Mouse (Mus musculus): ENCODE results near the gene Fzd2. TPM values are rescaled to one million over a fixed set of nuclear protein-coding genes. Genes with fewer than 3 reads are reported as not detected.

Fzd2 gene
- polyA plus RNA-seq, 1 experiment from 2014 or later, result 27.8 TPM

- Histone ChIP-seq H3K4me1 (replicated peaks; ENCODE audit: control insufficient read depth, insufficient read depth, low read length) (no peaks in the 10 kb centered on the region), H3K36me3 (ENCODE audit: control insufficient read depth, insufficient read depth, low read length) (no peaks in the 10 kb centered on the region), H3K27me3 (ENCODE audit: control insufficient read depth, insufficient read depth, low read depth, low read length) (no peaks in the 10 kb centered on the region), H3K27ac (ENCODE audit: low read length) (no peak overlapping the region), H3K9ac (ENCODE audit: low read length) (no peak overlapping the region), H3K4me3 (ENCODE audit: low read length) (no peak overlapping the region), H3K9me3 (ENCODE audit: control insufficient read depth, low read length) (no peaks in the 10 kb centered on the region), H3K4me2 (ENCODE audit: low read depth, low read length) (no peak overlapping the region)
- 82% methylated on average over 6 of the region's 6 CpGs for WGBS
- no peak for ATAC-seq (ENCODE audit: low read depth)
Measured at GRCm38 (mm10) chr11:102567157-102567556, 37.0 kb upstream of the Fzd2 start.

- no peaks in the 10 kb centered on the region for H3K27me3 ChIP-seq (ENCODE audit: control insufficient read depth, insufficient read depth, low read depth, low read length)
- no peaks in the 10 kb centered on the region for H3K4me1 ChIP-seq (replicated peaks; ENCODE audit: control insufficient read depth, insufficient read depth, low read length)
- 97% methylated on average over 15 of the region's 15 CpGs for WGBS
- no peak overlapping the region for H3K4me3 ChIP-seq (ENCODE audit: low read length)
- no peaks in the 10 kb centered on the region for H3K36me3 ChIP-seq (ENCODE audit: control insufficient read depth, insufficient read depth, low read length)
- H3K9ac ChIP-seq (ENCODE audit: low read length), result no peak overlapping the region
- no peak for ATAC-seq (ENCODE audit: low read depth)
- H3K27ac ChIP-seq (ENCODE audit: low read length), result no peak overlapping the region
- no peak overlapping the region for H3K4me2 ChIP-seq (ENCODE audit: low read depth, low read length)
- no peaks in the 10 kb centered on the region for H3K9me3 ChIP-seq (ENCODE audit: control insufficient read depth, low read length)
Measured at GRCm38 (mm10) chr11:102567723-102568122, 36.5 kb upstream of the Fzd2 start.

GRCm38 (mm10) chr11:102568191-102568590 lies 36.0 kb upstream of the Fzd2 start:
- no peaks in the 10 kb centered on the region for H3K9me3 ChIP-seq (ENCODE audit: control insufficient read depth, low read length)
- no peak overlapping the region for H3K27ac ChIP-seq (ENCODE audit: low read length)
- no peaks in the 10 kb centered on the region for H3K36me3 ChIP-seq (ENCODE audit: control insufficient read depth, insufficient read depth, low read length)
- no peaks in the 10 kb centered on the region for H3K27me3 ChIP-seq (ENCODE audit: control insufficient read depth, insufficient read depth, low read depth, low read length)
- 75% methylated on average over 12 of the region's 12 CpGs for WGBS
- no peak overlapping the region for H3K4me3 ChIP-seq (ENCODE audit: low read length)
- no peak overlapping the region for H3K9ac ChIP-seq (ENCODE audit: low read length)
- H3K4me1 ChIP-seq (replicated peaks; ENCODE audit: control insufficient read depth, insufficient read depth, low read length), result no peaks in the 10 kb centered on the region
- no peak for ATAC-seq (ENCODE audit: low read depth)
- no peak overlapping the region for H3K4me2 ChIP-seq (ENCODE audit: low read depth, low read length)

- Histone ChIP-seq H3K9me3 (ENCODE audit: control insufficient read depth, low read length) (no peaks in the 10 kb centered on the region), H3K4me2 (ENCODE audit: low read depth, low read length) (no peak overlapping the region), H3K27ac (ENCODE audit: low read length) (no peak overlapping the region), H3K9ac (ENCODE audit: low read length) (no peak overlapping the region), H3K4me1 (replicated peaks; ENCODE audit: control insufficient read depth, insufficient read depth, low read length) (peaks cover 2% of the 10 kb centered on the region; the same call in 1 of the 2 replicates), H3K36me3 (ENCODE audit: control insufficient read depth, insufficient read depth, low read length) (no peaks in the 10 kb centered on the region), H3K4me3 (ENCODE audit: low read length) (no peak overlapping the region), H3K27me3 (ENCODE audit: control insufficient read depth, insufficient read depth, low read depth, low read length) (no peaks in the 10 kb centered on the region)
- ATAC-seq (ENCODE audit: low read depth), result no peak
- WGBS, result 64% methylated on average over 7 of the region's 7 CpGs
Measured at GRCm38 (mm10) chr11:102568756-102569377, 35.3 kb upstream of the Fzd2 start.

GRCm38 (mm10) chr11:102572866-102573663 lies 31.1 kb upstream of the Fzd2 start:
- Histone ChIP-seq H3K4me3 (ENCODE audit: low read length) (peak overlapping the region; percentile 50), H3K9ac (ENCODE audit: low read length) (peak overlapping the region; percentile 65), H3K4me2 (ENCODE audit: low read depth, low read length) (peak overlapping the region; percentile 66), H3K4me1 (replicated peaks; ENCODE audit: control insufficient read depth, insufficient read depth, low read length) (peaks cover 6% of the 10 kb centered on the region; the same call in 1 of the 2 replicates), H3K9me3 (ENCODE audit: control insufficient read depth, low read length) (no peaks in the 10 kb centered on the region), H3K36me3 (ENCODE audit: control insufficient read depth, insufficient read depth, low read length) (no peaks in the 10 kb centered on the region), H3K27me3 (ENCODE audit: control insufficient read depth, insufficient read depth, low read depth, low read length) (no peaks in the 10 kb centered on the region), H3K27ac (ENCODE audit: low read length) (peak overlapping the region; percentile 47)
- ATAC-seq (ENCODE audit: low read depth), result peak; percentile 88
- 13% methylated on average over 18 of the region's 18 CpGs for WGBS

GRCm38 (mm10) chr11:102575034-102575433 lies 29.2 kb upstream of the Fzd2 start:
- H3K36me3 ChIP-seq (ENCODE audit: control insufficient read depth, insufficient read depth, low read length), result no peaks in the 10 kb centered on the region
- H3K9me3 ChIP-seq (ENCODE audit: control insufficient read depth, low read length), result no peaks in the 10 kb centered on the region
- 76% methylated on average over 1 of the region's 1 CpGs for WGBS
- no peak overlapping the region for H3K27ac ChIP-seq (ENCODE audit: low read length)
- no peak overlapping the region for H3K9ac ChIP-seq (ENCODE audit: low read length)
- no peak overlapping the region for H3K4me2 ChIP-seq (ENCODE audit: low read depth, low read length)
- peaks cover 16% of the 10 kb centered on the region for H3K4me1 ChIP-seq (replicated peaks; ENCODE audit: control insufficient read depth, insufficient read depth, low read length)
- no peak overlapping the region for H3K4me3 ChIP-seq (ENCODE audit: low read length)
- ATAC-seq (ENCODE audit: low read depth), result no peak
- no peaks in the 10 kb centered on the region for H3K27me3 ChIP-seq (ENCODE audit: control insufficient read depth, insufficient read depth, low read depth, low read length)

- Histone ChIP-seq H3K9me3 (ENCODE audit: control insufficient read depth, low read length) (no peaks in the 10 kb centered on the region), H3K4me1 (replicated peaks; ENCODE audit: control insufficient read depth, insufficient read depth, low read length) (peaks cover 20% of the 10 kb centered on the region)
- ATAC-seq (ENCODE audit: low read depth), result no peak
Measured at GRCm38 (mm10) chr11:102576050-102576754, 28.0 kb upstream of the Fzd2 start.

GRCm38 (mm10) chr11:102578341-102579118 lies 25.7 kb upstream of the Fzd2 start:
- Histone ChIP-seq H3K4me1 (replicated peaks; ENCODE audit: control insufficient read depth, insufficient read depth, low read length) (peaks cover 36% of the 10 kb centered on the region), H3K36me3 (ENCODE audit: control insufficient read depth, insufficient read depth, low read length) (no peaks in the 10 kb centered on the region), H3K4me3 (ENCODE audit: low read length) (peak overlapping the region; percentile 52), H3K27me3 (ENCODE audit: control insufficient read depth, insufficient read depth, low read depth, low read length) (no peaks in the 10 kb centered on the region), H3K9me3 (ENCODE audit: control insufficient read depth, low read length) (no peaks in the 10 kb centered on the region), H3K9ac (ENCODE audit: low read length) (peak overlapping the region; percentile 81), H3K27ac (ENCODE audit: low read length) (peak overlapping the region; percentile 97), H3K4me2 (ENCODE audit: low read depth, low read length) (peak overlapping the region; percentile 67)
- 5% methylated on average over 27 of the region's 27 CpGs for WGBS
- ATAC-seq (ENCODE audit: low read depth), result peak; percentile 73

More at GRCm38 (mm10) chr11:102576050-102576754, 28.0 kb upstream of the Fzd2 start:
- H3K4me2 ChIP-seq (ENCODE audit: low read depth, low read length), result no peak overlapping the region
- no peak overlapping the region for H3K9ac ChIP-seq (ENCODE audit: low read length)
- no peaks in the 10 kb centered on the region for H3K27me3 ChIP-seq (ENCODE audit: control insufficient read depth, insufficient read depth, low read depth, low read length)
- no peak overlapping the region for H3K27ac ChIP-seq (ENCODE audit: low read length)
- WGBS, result 38% methylated on average over 13 of the region's 13 CpGs
- no peaks in the 10 kb centered on the region for H3K36me3 ChIP-seq (ENCODE audit: control insufficient read depth, insufficient read depth, low read length)
- no peak overlapping the region for H3K4me3 ChIP-seq (ENCODE audit: low read length)
